Mouse (Mus musculus): ENCODE results near the gene Ltbp2.

DNA sequence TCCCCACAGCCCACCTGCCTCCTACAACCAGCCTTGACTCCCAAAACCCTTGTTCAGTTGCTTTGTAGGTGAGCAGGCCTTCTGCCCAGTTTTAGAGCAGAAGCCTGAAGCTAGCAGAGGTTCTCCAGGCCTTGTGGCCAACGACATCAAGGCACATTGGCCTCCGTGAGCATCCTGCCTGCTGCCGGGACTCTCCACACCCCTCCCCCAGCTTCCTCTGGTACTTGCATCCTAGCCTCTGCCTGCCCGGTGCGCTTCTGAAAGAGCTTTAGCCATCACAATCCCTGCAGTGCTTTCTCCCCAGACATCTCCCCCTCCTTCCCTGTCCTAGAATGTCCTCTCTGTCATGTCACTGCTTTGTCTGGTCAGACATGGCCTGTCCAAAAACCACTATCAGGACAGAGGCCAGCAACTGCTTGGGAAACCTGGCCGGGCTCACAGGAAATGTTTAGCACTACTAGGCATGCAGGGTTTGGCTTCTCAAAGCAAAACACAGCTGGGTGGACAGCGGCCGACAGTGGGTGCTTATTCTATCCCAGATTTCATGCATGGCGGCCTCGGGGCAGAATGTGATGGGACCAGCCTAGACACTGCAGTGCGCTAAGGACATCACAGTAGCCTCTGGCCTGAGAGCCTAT lies 24.8 kb downstream of the Ltbp2 start:
- no peak for TF ChIP-seq POLR2A (IDR thresholded peaks at IDR 0.05; ENCODE audit: borderline replicate concordance, extremely low read depth, low read depth, low read length)
- no peak for TF ChIP-seq CTCF (IDR thresholded peaks at IDR 0.05; ENCODE audit: insufficient read depth, low read length)

Measured in lung, adult 2 months (tissue).